Mouse (Mus musculus): ENCODE measurements around the gene Atp5d. TPM values are rescaled to one million over a fixed set of nuclear protein-coding genes. Genes with fewer than 3 reads are reported as not detected.

Atp5d gene
- total RNA-seq, 1 experiment from 2014 or later: 920 TPM

- DNase-seq: peak; percentile 80
Measured at GRCm38 (mm10) chr10:80116927-80117691, 21.3 kb upstream of the Atp5d start.

- DNase-seq: no peak
Measured at GRCm38 (mm10) chr10:80117736-80118135, 20.7 kb upstream of the Atp5d start.

- no peak for DNase-seq
Measured at GRCm38 (mm10) chr10:80118552-80118951, 19.9 kb upstream of the Atp5d start.

- DNase-seq: no peak
Measured at GRCm38 (mm10) chr10:80120146-80120545, 18.3 kb upstream of the Atp5d start.

GRCm38 (mm10) chr10:80121639-80122038, 16.8 kb upstream of the Atp5d start:
- DNase-seq: no peak

- no peak for DNase-seq
Measured at GRCm38 (mm10) chr10:80123932-80124562, 14.4 kb upstream of the Atp5d start.

GRCm38 (mm10) chr10:80127920-80128319, 10.5 kb upstream of the Atp5d start:
- DNase-seq: no peak

GRCm38 (mm10) chr10:80129846-80130245, 8.6 kb upstream of the Atp5d start:
- no peak for DNase-seq

GRCm38 (mm10) chr10:80130403-80131031, 7.9 kb upstream of the Atp5d start:
- no peak for DNase-seq

- peak; percentile 87 for DNase-seq
Measured at GRCm38 (mm10) chr10:80131316-80131951, 7.0 kb upstream of the Atp5d start.

GRCm38 (mm10) chr10:80131952-80132350, 6.5 kb upstream of the Atp5d start:
- DNase-seq: no peak

- DNase-seq: peak; percentile 55
Measured at GRCm38 (mm10) chr10:80133226-80133849, 5.1 kb upstream of the Atp5d start.

- peak; percentile 72 for DNase-seq
Measured at GRCm38 (mm10) chr10:80134421-80134820, 4.0 kb upstream of the Atp5d start.

- DNase-seq: no peak
Measured at GRCm38 (mm10) chr10:80135161-80135560, 3.3 kb upstream of the Atp5d start.

GRCm38 (mm10) chr10:80135641-80136040, 2.8 kb upstream of the Atp5d start:
- DNase-seq: no peak

- DNase-seq: peak; percentile 48
Measured at GRCm38 (mm10) chr10:80136179-80136951, 2.1 kb upstream of the Atp5d start.

- peak; percentile 71 for DNase-seq
Measured at GRCm38 (mm10) chr10:80136952-80137625, 1.3 kb upstream of the Atp5d start.

GRCm38 (mm10) chr10:80137626-80138552, 543 bp upstream of the Atp5d start:
- DNase-seq: peak; percentile 56

GRCm38 (mm10) chr10:80139439-80139775, 975 bp downstream of the Atp5d start:
- DNase-seq: no peak

Data from adrenal gland, postnatal 14 days (tissue).